Mouse (Mus musculus) midbrain, embryonic 11.5 days (tissue): ENCODE measurements around the gene Ptges2. TPM values are rescaled to one million over a fixed set of nuclear protein-coding genes. Genes with fewer than 3 reads are reported as not detected.
A peak's percentile ranks its signal among the peaks of the same experiment; 100 is the strongest.

ENCODE experiments used
- ATAC-seq: fragments of 200-750 bp; cut with Nextera tagmentation; 2 replicates; pipeline ENCODE4 v1.8.0; 2017; ENCODE audit warnings: moderate TSS enrichment, moderate library complexity; ENCODE audit not compliant: low FRiP score
- DNase-seq: peaks from one replicate; pipeline ENCODE4 v3.0.0; 2015; ENCODE audit warnings: low spot score; ENCODE audit errors: missing footprints
- H3K27ac ChIP-seq: fragments of 300-500 bp; sonication (generic); 2 replicates; pipeline ENCODE4 v1.5.1; 2014; ENCODE audit warnings: low read depth, low read length
- H3K27me3 ChIP-seq: fragments of 300-500 bp; sonication (generic); 2 replicates; pipeline ENCODE4 v1.6.1; 2014; ENCODE audit warnings: mild to moderate bottlenecking, low read length, moderate library complexity, mixed read lengths; ENCODE audit not compliant: control insufficient read depth, insufficient read depth
- H3K36me3 ChIP-seq: fragments of 300-500 bp; sonication (generic); 2 replicates; pipeline ENCODE4 v1.6.1; 2014; ENCODE audit warnings: mild to moderate bottlenecking, low read length, moderate library complexity, mixed read lengths; ENCODE audit not compliant: control insufficient read depth, insufficient read depth
- H3K4me1 ChIP-seq: fragments of 300-500 bp; sonication (generic); 2 replicates; pipeline ENCODE4 v1.6.1; 2014; ENCODE audit warnings: low read length; ENCODE audit not compliant: control insufficient read depth, insufficient read depth
- H3K4me2 ChIP-seq: fragments of 300-500 bp; sonication (generic); 2 replicates; pipeline ENCODE4 v1.6.1; 2014; ENCODE audit warnings: mild to moderate bottlenecking, moderate library complexity
- H3K4me3 ChIP-seq: fragments of 300-500 bp; sonication (generic); 2 replicates; pipeline ENCODE4 v1.5.1; 2014; ENCODE audit warnings: low read depth, low read length
- H3K9ac ChIP-seq: fragments of 300-500 bp; sonication (generic); 2 replicates; pipeline ENCODE4 v1.6.1; 2014; ENCODE audit warnings: low read length
- H3K9me3 ChIP-seq: fragments of 300-500 bp; sonication (generic); 2 replicates; pipeline ENCODE4 v1.6.1; 2016; ENCODE audit warnings: low read length; ENCODE audit not compliant: control insufficient read depth
- WGBS: fragments of 180-500 bp; shearing (Covaris S2); extraction: QIAGEN DNeasy Blood & Tissue Kit; methylation state at CpG from one replicate; pipeline ENCODE4 v1.1.7; 2014; 5-methylcytosine and 5-hydroxymethylcytosine counted together
- polyA plus RNA-seq: library from polyadenylated mRNA; unstranded; fragments of >200 nt; fragmentation: Nextera tagmentation; extraction: Ambion mirVana; gene quantifications from 2 replicates; pipeline ENCODE4 v1.2.1, GENCODE M21; 2014

Gene Ptges2
- polyA plus RNA-seq, result 24.7 and 25.4 TPM in 2 replicates

DNA sequence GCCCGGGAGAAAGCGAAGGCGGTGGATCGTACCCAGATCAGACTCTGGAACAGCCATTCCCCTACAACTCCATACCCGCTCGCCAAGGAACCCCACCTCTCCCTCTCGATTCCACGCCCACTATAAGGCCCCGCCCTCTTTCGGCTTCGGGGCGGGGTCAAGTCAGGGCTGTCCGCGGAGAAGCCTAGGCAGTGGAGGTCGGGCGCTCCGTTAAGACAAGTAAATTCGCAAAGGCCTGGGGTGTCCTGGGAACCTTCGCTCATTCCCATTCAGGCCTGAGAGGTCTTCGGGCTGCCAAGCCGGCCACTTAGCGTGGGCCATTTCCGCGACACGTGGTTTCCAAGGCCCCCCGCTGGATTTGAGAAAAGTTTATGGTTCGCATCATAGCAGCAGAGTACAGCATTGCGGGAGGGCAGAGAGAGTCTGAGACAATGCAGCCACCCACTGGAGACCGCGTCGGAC, at the start of gene Ptges2:
TSS of gene Ptges2 (plus strand) at position 413 of the 462 bp plus-strand sequence.
- Histone ChIP-seq H3K9me3 (no peaks in the 10 kb centered on the region), H3K36me3 (no peaks in the 10 kb centered on the region), H3K4me2 (peak within 1 kb of the TSS; percentile 74), H3K27me3 (no peaks in the 10 kb centered on the region), H3K9ac (peak within 1 kb of the TSS; percentile 80), H3K27ac (peak within 1 kb of the TSS; percentile 64), H3K4me1 (peaks cover 10% of the 10 kb centered on the region), H3K4me3 (peak within 1 kb of the TSS; percentile 83)
- WGBS, result under 1% methylated on average over 31 of the region's 31 CpGs
- DNase-seq (peak; percentile 100), ATAC-seq (peak; percentile 91)

DNA sequence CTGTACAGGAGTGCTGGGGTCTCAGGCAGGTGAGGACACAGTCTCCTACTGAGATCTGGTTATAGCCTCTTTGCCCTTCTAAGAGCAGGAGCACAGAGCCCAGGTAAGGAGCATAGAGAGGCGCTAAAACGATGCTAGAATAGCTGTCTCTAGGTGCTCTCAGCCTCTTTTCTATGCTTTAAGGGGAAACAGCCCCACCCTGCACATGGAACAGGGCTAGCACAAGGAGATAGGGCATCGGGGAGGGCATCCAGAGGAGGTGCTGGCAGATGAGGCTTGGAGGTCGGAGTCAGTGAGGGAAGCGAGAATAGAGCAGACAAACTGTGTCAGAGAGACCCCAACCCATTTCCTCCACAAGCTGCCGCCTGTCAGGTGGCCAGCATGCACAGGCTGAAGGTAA, 48.7 kb upstream of the Ptges2 start:
- Histone ChIP-seq H3K4me3 (no peak overlapping the region), H3K4me2 (no peak overlapping the region), H3K27me3 (peaks cover 4% of the 10 kb centered on the region; the same call in 1 of the 2 replicates), H3K9ac (no peak overlapping the region), H3K4me1 (peaks cover 3% of the 10 kb centered on the region; the same call in 1 of the 2 replicates), H3K27ac (no peak overlapping the region), H3K36me3 (no peaks in the 10 kb centered on the region), H3K9me3 (no peaks in the 10 kb centered on the region)
- no peak for ATAC-seq
- WGBS, result 85% methylated on average over 6 of the region's 6 CpGs
- no peak for DNase-seq

DNA sequence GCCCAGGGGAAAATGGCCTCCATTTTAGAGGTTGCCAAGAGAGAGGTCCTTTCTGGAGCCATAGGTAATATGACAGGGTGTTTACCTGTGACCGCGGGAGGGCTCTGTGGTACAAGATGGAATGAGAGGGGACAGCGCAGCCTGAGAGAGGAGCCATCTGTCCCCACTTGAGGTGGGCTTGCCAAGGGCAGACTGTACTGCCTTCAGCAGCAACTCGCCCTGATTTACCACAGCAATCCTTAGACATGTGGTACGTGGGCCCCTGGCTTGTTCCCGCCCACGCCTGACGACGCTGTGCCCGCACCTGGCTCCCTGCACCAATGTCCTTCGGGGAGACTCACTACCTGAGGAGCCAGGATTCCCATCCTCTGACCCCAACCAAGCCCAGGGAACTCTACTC, 47.4 kb upstream of the Ptges2 start:
- WGBS, result 84% methylated on average over 11 of the region's 11 CpGs
- no peak for ATAC-seq
- Histone ChIP-seq H3K9me3 (no peaks in the 10 kb centered on the region), H3K4me1 (peaks cover 10% of the 10 kb centered on the region), H3K27ac (no peak overlapping the region), H3K4me2 (no peak overlapping the region), H3K4me3 (no peak overlapping the region), H3K36me3 (no peaks in the 10 kb centered on the region), H3K9ac (no peak overlapping the region), H3K27me3 (peaks cover 7% of the 10 kb centered on the region; the same call in 1 of the 2 replicates)
- no peak for DNase-seq

DNA sequence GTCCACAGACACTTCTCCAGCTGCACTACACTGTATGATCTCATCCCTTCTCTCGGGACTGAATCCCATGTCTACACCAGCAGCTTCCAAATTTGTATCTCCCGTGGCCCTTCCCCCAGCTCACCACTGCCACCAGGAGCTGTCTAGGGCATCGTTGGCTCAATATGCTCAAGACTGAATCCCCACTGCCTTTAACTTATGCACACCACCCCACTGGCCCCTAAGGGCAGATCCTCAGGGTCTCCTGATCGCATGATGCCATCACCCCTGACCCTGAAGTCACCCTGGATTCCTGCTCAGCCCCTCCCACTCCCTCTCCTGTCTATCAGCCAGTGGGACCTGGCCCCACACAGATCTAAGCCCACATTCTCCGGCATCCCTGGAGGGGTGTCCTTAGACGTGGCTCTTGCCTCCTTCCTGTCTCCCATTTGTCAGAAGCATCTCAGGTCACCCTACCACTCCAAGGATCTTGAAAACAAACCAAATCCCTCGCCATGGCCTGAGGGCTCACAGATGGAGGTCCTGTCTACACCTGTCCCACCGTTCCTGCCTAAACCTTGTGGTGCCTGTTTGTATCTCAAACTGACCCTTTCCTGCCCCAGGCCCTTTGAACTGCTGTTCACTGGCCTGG, 46.0 kb upstream of the Ptges2 start:
- WGBS, result 72% methylated on average over 8 of the region's 8 CpGs
- ATAC-seq, result no peak
- Histone ChIP-seq H3K4me2 (no peak overlapping the region), H3K9me3 (no peaks in the 10 kb centered on the region), H3K36me3 (no peaks in the 10 kb centered on the region), H3K4me1 (peaks cover 10% of the 10 kb centered on the region), H3K27ac (no peak overlapping the region), H3K9ac (no peak overlapping the region), H3K27me3 (peaks cover 7% of the 10 kb centered on the region; the same call in 1 of the 2 replicates), H3K4me3 (no peak overlapping the region)
- no peak for DNase-seq

DNA sequence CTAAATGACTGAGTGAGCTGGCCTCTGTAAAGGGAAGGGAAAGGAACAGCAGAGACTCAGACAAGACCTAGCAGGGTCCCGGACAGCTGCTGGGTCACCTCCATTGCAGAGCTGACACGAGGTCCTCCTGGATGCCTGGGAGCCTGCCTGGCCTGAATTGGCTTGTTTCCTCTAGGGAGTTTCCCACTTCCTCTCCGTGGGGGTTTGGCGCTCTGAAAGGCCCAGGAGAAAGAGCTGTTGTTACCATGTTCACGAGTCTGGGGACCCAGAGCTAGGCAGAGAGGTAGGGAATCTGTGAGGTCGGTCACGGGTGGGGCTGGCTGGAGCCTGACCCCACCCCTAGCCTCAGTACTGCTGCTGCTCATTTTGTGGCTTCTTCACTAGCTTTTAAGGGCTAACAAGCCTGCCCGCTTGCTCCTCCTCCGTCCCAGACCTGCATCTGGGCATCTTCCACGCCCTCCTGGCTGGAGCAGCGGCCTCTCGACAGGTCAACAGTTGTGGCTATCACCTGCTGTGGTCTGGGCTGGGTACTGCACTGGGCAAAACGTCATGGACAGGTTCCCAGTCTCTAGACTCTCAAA, 45.1 kb upstream of the Ptges2 start:
- no peaks in the 10 kb centered on the region for H3K36me3 ChIP-seq
- no peak overlapping the region for H3K9ac ChIP-seq
- no peak overlapping the region for H3K27ac ChIP-seq
- H3K9me3 ChIP-seq, result no peaks in the 10 kb centered on the region
- no peak for ATAC-seq
- no peak for DNase-seq
- 57% methylated on average over 13 of the region's 13 CpGs for WGBS
- H3K4me3 ChIP-seq, result no peak overlapping the region
- H3K4me1 ChIP-seq, result peaks cover 10% of the 10 kb centered on the region
- H3K4me2 ChIP-seq, result no peak overlapping the region
- peaks cover 7% of the 10 kb centered on the region; the same call in 1 of the 2 replicates for H3K27me3 ChIP-seq

DNA sequence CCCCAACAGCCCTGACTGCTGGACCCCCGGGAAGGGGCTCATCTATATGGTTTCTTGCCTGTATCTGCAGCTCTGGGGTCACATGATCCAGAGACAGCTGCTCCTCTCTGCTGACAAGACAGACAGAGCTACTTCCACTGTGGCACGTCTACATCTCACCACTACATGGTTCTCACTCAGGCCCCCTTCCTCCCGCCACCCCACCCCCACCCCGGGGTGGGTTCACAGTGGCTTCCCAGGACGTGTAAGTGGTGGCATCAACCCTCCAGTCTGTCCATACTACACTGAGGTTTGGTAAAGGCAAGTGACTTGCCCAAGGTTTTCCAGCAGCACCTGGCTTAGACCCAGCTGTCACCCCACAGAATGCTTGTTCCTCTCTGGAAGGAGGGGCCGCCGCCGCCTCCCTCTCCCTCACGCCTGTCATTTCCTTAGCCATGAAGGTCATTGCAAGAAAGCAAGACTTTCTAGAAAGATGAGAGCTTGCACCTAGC, 44.2 kb upstream of the Ptges2 start:
- DNase-seq (no peak), ATAC-seq (no peak)
- 59% methylated on average over 9 of the region's 9 CpGs for WGBS
- H3K4me2 ChIP-seq, result peak overlapping the region; percentile 96
- H3K27me3 ChIP-seq, result peaks cover 7% of the 10 kb centered on the region; the same call in 1 of the 2 replicates
- peak overlapping the region; percentile 53; the same call in 1 of the 2 replicates for H3K27ac ChIP-seq
- no peaks in the 10 kb centered on the region for H3K36me3 ChIP-seq
- H3K4me3 ChIP-seq, result peak overlapping the region; percentile 57
- H3K4me1 ChIP-seq, result peaks cover 10% of the 10 kb centered on the region
- peak overlapping the region; percentile 71; the same call in 1 of the 2 replicates for H3K9ac ChIP-seq
- no peaks in the 10 kb centered on the region for H3K9me3 ChIP-seq

DNA sequence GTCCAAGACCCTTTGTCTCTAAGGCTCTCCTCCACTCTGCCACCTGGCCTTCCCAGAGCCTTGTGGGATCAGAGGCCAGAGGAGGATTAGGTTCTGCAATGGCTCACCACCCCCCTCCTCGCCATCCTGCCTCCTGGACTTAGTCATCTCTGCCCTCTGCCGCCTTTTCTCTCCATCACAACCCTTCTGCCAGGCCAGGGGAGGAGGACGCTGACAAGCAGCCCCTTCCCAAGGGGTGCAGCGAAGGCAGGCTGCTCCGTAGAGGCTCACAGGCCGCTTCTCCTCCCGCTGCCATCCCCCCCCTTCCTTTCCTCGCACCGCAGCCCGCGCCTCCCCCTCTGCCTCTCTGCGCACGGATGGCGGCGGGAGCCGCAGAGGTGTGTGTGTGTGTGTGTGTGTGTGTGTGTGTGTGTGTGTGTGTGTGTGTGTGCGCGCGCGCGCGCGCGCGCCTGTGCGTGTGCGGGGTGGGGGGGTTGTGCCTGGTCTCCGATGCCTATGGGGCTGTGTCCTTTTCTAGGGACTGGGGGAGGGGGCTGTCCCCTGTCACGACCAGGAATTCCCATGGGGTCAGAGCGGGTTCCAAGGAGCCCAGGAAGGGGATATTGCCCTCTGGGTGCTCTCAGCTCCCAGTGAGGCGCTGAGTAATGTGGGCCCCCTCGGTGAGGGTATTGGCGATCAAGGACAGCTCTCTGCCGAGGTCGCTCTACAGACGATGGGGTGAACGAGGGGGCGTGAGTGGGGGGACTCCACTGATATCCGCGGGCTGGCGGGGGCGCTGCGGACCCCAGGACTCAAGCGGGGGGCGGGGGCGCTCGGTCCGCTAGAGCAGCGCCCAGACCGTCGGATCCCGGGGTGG, 43.3 kb upstream of the Ptges2 start, which contains the start of gene Ciz1:
TSS of gene Ciz1 (plus strand) at position 177 of the 856 bp plus-strand sequence.
- H3K27ac ChIP-seq, result peak within 1 kb of the TSS; percentile 53

DNA sequence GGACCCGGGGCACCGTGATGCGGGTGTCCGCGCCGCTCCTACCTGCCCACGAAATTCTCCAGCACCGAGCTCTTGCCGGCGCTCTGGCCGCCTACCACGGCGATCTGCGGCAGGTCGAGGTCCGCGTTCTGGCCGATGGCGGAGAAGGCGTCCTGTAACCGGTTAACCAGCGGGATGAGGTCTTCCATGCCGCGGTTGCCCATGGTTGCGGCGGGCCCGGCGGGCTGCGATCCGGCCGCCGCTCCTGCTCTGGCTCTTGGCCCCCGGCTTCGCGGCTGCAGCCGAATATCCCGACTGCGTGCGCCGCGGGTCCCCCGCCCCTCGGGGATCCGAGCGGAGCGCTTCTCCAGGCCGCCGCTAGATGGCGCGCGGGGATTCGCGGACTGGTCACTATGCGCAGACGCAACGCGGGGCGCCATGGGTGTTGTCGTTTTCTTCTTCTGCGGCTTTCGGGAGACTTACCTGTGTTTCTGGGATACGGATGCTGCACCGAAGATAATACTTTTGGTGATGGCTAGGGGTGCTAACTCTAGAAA, 42.6 kb upstream of the Ptges2 start, which contains the start of gene Dnm1:
TSS of gene Dnm1 (minus strand) at position 332 of the 536 bp plus-strand sequence.
- ATAC-seq (peak; percentile 70), DNase-seq (peak; percentile 99)
- Histone ChIP-seq H3K9ac (peak within 1 kb of the TSS; percentile 71), H3K27ac (peak within 1 kb of the TSS; percentile 53), H3K27me3 (peaks cover 7% of the 10 kb centered on the region; the same call in 1 of the 2 replicates), H3K4me2 (peak within 1 kb of the TSS; percentile 96), H3K4me1 (peaks cover 10% of the 10 kb centered on the region), H3K9me3 (no peaks in the 10 kb centered on the region), H3K4me3 (peak within 1 kb of the TSS; percentile 57), H3K36me3 (no peaks in the 10 kb centered on the region)
- under 1% methylated on average over 63 of the region's 63 CpGs for WGBS

More for the DNA sequence above, 43.3 kb upstream of the Ptges2 start, which contains the start of gene Ciz1:
- peaks cover 10% of the 10 kb centered on the region for H3K4me1 ChIP-seq
- peak within 1 kb of the TSS; percentile 71 for H3K9ac ChIP-seq
- peak within 1 kb of the TSS; percentile 57 for H3K4me3 ChIP-seq
- H3K4me2 ChIP-seq, result peak within 1 kb of the TSS; percentile 96
- DNase-seq, result peak; percentile 92
- peak; percentile 67 for ATAC-seq
- H3K27me3 ChIP-seq, result peaks cover 7% of the 10 kb centered on the region; the same call in 1 of the 2 replicates
- no peaks in the 10 kb centered on the region for H3K36me3 ChIP-seq
- under 1% methylated on average over 40 of the region's 52 CpGs for WGBS
- no peaks in the 10 kb centered on the region for H3K9me3 ChIP-seq
